Mouse (Mus musculus) granulocyte monocyte progenitor cell, adult 5-6 weeks (primary cell): Measurements from ENCODE around the gene Eps8. TPM values are rescaled to one million over a fixed set of nuclear protein-coding genes. Genes with fewer than 3 reads are reported as not detected.

ENCODE experiments used
- ATAC-seq: replicated peaks from 2 replicates; pipeline ENCODE4 v1.8.0; 2016; ENCODE audit warnings: mild to moderate bottlenecking, moderate TSS enrichment, inconsistent platforms; ENCODE audit not compliant: poor library complexity, severe bottlenecking
- total RNA-seq, 2 experiments: library from RNA; stranded (forward) in 1 of 2; stranded (reverse) in 1 of 2; fragments of 200-712, 200-1000 nt in 1 of 2; fragments of >200 nt in 1 of 2; fragmentation: Nextera tagmentation in 1 of 2; gene quantifications; 2 replicates each; pipeline ENCODE4 v1.2.3; 2014 to 2017

Eps8 gene
- total RNA-seq, 2 experiments from 2014 or later: 2.1 to 3.9 TPM

DNA sequence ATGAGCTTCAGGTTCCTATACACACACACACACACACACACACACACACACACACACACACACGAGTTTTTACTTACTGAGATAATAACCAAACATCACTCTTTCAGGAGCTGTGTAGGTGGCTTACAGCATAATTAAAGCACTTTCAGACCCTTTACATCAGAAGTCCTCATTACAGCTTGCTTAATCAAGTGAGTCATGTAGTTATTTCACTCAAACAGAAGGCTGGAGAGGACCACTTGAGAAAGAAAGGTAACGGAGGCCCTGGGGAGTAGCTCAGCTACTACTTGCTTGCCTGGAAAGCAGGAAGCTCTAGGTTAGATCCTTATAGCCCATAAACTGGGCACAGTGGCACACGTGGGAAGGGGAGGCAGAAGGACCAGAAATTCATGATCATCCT is 13.0 kb upstream of the Eps8 start:
- ATAC-seq: no peak

- ATAC-seq: no peak
These were observed 10.3 kb upstream of the Eps8 start for GRCm38 (mm10) chr6:137664936-137665335.

DNA sequence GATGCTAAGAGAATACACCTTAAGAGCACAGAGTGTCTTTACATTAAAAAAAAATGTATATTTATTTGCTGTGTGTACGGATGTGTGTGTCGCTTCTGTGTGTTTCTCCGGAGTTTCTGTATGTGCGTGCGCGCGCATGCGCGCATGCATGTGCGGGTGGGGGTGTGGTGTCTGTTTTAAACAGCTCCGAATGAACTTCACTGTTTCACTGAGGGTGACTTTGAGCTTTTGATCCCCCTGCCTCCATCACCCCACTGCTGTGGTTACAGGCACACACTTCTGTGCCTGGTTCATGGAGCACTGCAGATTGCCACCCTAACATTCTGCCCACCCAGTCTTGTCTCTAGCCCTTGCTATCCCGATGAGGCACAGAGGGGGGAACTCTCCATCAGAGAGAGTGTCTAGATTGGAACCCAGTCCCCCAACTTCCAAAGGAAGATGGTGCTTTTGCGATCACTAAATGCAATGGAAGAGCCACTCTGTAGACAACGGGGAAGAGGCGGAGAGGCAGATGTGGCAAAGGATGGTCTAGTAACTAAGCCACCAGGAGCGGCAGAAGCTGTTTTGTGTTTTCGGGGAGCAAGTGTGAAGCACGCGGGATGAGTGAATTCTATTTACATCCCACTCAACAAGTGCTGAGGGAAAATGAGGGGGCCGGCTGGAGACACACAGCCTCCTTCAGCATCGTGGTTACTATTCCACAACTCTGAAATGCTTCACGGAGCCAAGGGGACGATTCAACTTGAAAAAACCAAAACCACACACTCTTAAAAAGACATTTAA is 7.1 kb upstream of the Eps8 start:
- no peak for ATAC-seq

DNA sequence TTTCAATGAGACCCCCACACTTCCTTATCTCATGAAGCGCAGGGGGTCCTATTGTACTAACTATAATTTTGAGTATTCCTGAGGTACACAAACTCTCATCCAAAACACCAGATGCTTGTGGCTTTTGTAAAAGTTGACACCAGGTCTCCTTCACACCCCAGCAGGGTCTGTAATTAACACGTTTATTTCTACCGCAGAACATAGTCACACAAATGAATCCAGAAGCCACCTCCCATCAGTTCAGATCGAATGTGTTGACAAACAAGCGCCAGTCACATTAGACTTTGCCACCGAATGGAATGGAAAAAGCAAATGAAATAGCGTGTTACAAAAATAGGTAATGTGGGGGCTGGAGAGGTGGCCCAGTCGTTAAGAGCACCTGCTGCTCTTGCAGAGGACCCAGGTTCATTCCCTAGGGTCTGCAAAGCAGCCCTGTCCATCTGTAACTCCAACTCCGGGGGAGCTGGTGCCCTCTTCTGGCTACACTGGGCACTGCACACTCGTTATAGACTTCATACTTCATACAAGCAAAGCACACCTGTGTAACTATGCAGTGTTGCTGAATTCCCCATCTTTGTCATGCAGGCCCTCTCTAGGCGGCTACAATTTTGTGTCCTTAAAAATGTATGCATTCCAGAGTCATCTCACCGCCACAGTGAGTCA is 3.9 kb upstream of the Eps8 start:
- peak; percentile 77 for ATAC-seq

- no peak for ATAC-seq
These were observed 2.5 kb upstream of the Eps8 start for GRCm38 (mm10) chr6:137657203-137657602.

DNA sequence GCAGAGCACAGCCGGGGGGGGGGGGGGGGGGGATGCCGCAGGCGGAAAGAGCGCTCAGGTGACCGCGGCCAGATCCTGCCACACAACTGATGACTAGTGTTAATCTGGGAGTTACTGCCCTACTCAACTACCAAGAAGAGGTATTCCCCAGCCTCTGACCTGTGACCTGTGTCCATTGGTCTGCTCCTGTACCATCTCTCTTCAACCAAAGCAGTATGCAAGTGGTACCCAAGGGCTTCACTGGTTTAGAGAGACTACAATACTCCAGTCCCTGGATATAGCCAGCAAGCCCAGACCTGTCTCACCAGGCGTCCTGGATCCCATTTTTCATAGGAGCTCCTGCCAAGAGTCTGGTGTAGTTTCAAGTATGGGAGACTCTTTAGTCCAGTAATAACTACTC is 5.1 kb downstream of the Eps8 start:
- ATAC-seq: no peak

- ATAC-seq: peak; percentile 75
These were observed 5.6 kb downstream of the Eps8 start for GRCm38 (mm10) chr6:137649068-137649480.

GRCm38 (mm10) chr6:137648110-137649067 is 6.3 kb downstream of the Eps8 start:
- peak; percentile 10 for ATAC-seq

DNA sequence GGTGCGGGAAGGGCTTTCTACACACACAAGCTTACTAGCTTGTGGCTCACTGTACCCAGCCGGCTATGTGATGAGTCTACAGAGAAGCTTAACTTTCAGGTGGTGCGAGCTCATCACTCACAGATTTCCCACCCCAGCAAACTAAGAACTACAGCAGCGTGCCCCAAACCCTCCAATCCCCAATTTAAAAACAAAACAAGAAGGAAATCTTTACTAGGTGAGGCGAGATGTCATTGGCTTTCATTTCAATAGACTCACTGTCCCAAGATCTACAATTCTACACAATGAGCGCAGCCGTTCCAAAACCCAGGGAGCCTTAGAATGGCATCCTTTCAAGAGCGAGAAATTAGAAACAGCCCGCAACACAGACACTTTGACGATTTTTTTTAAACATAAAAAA is 7.0 kb downstream of the Eps8 start:
- no peak for ATAC-seq

- no peak for ATAC-seq
These were observed 8.0 kb downstream of the Eps8 start for GRCm38 (mm10) chr6:137646726-137647125.

GRCm38 (mm10) chr6:137644893-137645292 is 9.8 kb downstream of the Eps8 start:
- no peak for ATAC-seq

GRCm38 (mm10) chr6:137643814-137644213 is 10.9 kb downstream of the Eps8 start:
- no peak for ATAC-seq

- no peak for ATAC-seq
These were observed 13.0 kb downstream of the Eps8 start for GRCm38 (mm10) chr6:137641642-137642041.

- no peak for ATAC-seq
These were observed 15.7 kb downstream of the Eps8 start for GRCm38 (mm10) chr6:137638834-137639567.

GRCm38 (mm10) chr6:137637443-137637842 is 17.2 kb downstream of the Eps8 start:
- peak; percentile 20; the same call in 1 of the 2 replicates for ATAC-seq

DNA sequence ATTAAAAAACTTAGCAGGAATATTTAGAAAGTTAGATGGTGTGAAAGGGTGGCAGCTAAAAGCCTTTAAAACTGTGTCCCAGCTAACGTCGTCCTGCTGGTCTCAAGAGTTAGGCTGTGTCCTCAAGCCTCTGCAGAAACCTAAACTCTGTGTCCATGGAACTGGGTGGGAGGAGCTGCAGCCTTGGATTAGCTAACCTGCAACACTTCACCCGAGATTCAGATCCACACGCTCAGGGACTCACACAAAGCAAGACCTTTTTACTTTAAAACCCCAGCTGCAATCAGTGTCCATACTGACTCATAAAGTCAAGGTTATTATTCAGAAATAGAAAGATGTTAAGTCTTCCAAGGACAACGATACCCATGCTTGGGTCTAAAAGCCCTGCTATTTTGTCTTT is 18.5 kb downstream of the Eps8 start:
- ATAC-seq: no peak

DNA sequence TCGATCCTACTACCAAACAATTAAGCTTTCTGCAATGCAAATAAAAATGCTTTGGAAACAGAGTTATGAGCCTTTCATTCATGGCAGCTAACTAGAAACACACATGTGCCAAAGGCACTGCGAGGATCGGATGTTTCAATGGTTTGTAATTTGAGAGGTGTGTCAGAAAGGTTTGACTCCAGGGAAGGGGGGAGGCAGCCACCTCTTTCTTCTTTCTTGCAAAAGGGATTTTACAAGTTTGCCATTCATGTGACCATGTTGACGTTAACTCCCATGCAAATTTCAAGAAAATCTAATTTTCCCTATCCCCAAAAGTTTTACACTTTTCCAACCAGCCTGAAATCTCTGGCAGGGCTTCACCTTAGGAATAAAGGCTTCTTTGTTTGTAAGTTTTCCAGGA is 21.1 kb downstream of the Eps8 start:
- ATAC-seq: no peak

- ATAC-seq: no peak
These were observed 21.6 kb downstream of the Eps8 start for GRCm38 (mm10) chr6:137633121-137633520.

DNA sequence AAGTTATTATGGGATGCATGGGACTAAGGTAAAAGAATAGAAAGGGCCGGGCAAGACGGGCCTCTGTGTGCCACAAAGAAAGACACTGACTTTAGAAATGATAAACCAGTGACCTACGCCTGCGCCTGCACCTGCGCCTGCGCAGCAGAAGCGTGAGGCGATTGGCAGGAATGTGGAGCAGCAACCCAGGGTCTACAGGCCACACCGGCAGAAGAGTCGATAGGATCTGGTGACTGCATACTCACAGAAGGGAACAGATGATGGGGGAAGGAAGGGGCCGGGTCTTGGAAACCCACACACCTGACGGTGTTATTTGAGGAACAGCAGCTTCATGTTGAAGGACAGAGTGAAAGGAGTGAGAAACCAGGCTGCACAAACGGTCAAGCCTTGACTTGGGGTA is 24.3 kb downstream of the Eps8 start:
- ATAC-seq: no peak

DNA sequence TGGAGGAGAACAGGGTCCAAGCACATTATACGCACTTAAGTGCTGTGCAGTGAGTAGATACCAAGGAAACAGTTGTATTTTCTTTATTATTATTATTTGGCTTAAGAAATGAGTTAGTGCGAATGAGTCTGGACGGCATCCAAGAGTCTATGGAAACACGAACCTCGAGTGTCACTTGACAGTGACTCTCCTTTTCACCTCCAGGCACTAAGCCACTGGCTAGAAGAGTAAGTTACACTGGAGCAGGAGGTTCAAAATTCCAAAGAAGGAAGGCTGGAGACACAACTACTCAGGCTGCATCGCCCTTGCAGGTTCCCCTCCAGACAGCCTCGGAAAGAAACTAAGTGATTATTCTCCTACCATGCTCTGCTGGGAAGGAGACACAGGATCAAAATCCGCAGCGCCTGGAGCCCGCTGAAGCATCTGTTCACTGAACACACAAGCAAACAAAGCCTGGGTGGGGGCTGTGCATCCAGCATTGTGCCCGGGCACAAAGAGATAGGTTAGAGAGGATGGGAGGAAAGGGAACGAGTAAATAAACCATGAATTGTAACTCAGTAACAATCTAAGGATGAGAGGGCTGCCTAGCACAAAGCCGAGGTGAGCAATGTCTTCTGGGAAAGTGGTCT is 25.0 kb downstream of the Eps8 start:
- ATAC-seq: no peak
